Mouse (Mus musculus) common myeloid progenitor, adult 5-6 weeks (primary cell): ENCODE data around the gene Zfp523. TPM values are rescaled to one million over a fixed set of nuclear protein-coding genes. Genes with fewer than 3 reads are reported as not detected.

Experiments used
- ATAC-seq: replicated peaks from 2 replicates; pipeline ENCODE4 v1.8.0; 2016; ENCODE audit warnings: low read depth, mild to moderate bottlenecking, moderate TSS enrichment, inconsistent platforms; ENCODE audit not compliant: poor library complexity, severe bottlenecking
- total RNA-seq: library from RNA; stranded (forward); fragments of 200-1000, 187-1606 nt; gene quantifications from 2 replicates; pipeline ENCODE4 v1.2.3, GENCODE M21; 2017

Gene Zfp523
- total RNA-seq = 19.2 and 27.5 TPM in 2 replicates

GRCm38 (mm10) chr17:28176775-28177539 lies at the start of gene Zfp523:
Gene Zfp523, plus strand, starts transcription at chr17:28177129.
- ATAC-seq = peak; percentile 52

- no peak for ATAC-seq
These were observed 47.1 kb upstream of the Zfp523 start for GRCm38 (mm10) chr17:28129796-28130195.

GRCm38 (mm10) chr17:28130391-28131125 lies 46.4 kb upstream of the Zfp523 start:
- ATAC-seq = no peak

GRCm38 (mm10) chr17:28131156-28131555 lies 45.8 kb upstream of the Zfp523 start:
- no peak for ATAC-seq

GRCm38 (mm10) chr17:28133193-28133592 lies 43.7 kb upstream of the Zfp523 start:
- ATAC-seq = peak; percentile 75

GRCm38 (mm10) chr17:28135496-28135895 lies 41.4 kb upstream of the Zfp523 start:
- no peak for ATAC-seq

- ATAC-seq = no peak
These were observed 40.7 kb upstream of the Zfp523 start for GRCm38 (mm10) chr17:28136266-28136665.

- ATAC-seq = no peak
These were observed 38.9 kb upstream of the Zfp523 start for GRCm38 (mm10) chr17:28138013-28138412.

GRCm38 (mm10) chr17:28138685-28139084 lies 38.2 kb upstream of the Zfp523 start:
- no peak for ATAC-seq

- no peak for ATAC-seq
These were observed 36.3 kb upstream of the Zfp523 start for GRCm38 (mm10) chr17:28140431-28141204.

- 0 out of 2 replicates have a peak, but pooled peaks have one; percentile 20 for ATAC-seq
These were observed 35.7 kb upstream of the Zfp523 start for GRCm38 (mm10) chr17:28141205-28141650.

GRCm38 (mm10) chr17:28141771-28142699 lies 34.9 kb upstream of the Zfp523 start, which contains the start of gene Scube3:
Gene Scube3, plus strand, starts transcription at chr17:28142141.
- no peak; the same call in 1 of the 2 replicates for ATAC-seq

- no peak for ATAC-seq
These were observed 34.0 kb upstream of the Zfp523 start for GRCm38 (mm10) chr17:28142700-28143610.

GRCm38 (mm10) chr17:28143751-28144150 lies 33.2 kb upstream of the Zfp523 start:
- no peak for ATAC-seq

GRCm38 (mm10) chr17:28144241-28144640 lies 32.7 kb upstream of the Zfp523 start:
- ATAC-seq = no peak

- ATAC-seq = no peak
These were observed 28.6 kb upstream of the Zfp523 start for GRCm38 (mm10) chr17:28148288-28148687.

- no peak for ATAC-seq
These were observed 27.2 kb upstream of the Zfp523 start for GRCm38 (mm10) chr17:28149734-28150133.

- ATAC-seq = no peak
These were observed 26.5 kb upstream of the Zfp523 start for GRCm38 (mm10) chr17:28150456-28150855.
